Mouse (Mus musculus) limb, embryonic 15.5 days (tissue): ENCODE results near the gene Clec16a. TPM values are rescaled to one million over a fixed set of nuclear protein-coding genes. Genes with fewer than 3 reads are reported as not detected.

Experiments used
- ATAC-seq: fragments of 200-750 bp; cut with Nextera tagmentation; 2 replicates; pipeline ENCODE4 v1.8.0; 2017; ENCODE audit warnings: low read depth, moderate TSS enrichment; ENCODE audit not compliant: insufficient number of reproducible peaks, low FRiP score, low TSS enrichment
- H3K27ac ChIP-seq: fragments of 300-500 bp; sonication (generic); 2 replicates; pipeline ENCODE4 v1.5.1; 2015; ENCODE audit warnings: moderate library complexity, mild to moderate bottlenecking, inconsistent platforms
- H3K27me3 ChIP-seq: fragments of 300-500 bp; sonication (generic); 2 replicates; pipeline ENCODE4 v1.6.1; 2015; ENCODE audit warnings: inconsistent platforms
- H3K36me3 ChIP-seq: fragments of 300-500 bp; sonication (generic); 2 replicates; pipeline ENCODE4 v1.6.1; 2015; ENCODE audit warnings: inconsistent platforms
- H3K4me1 ChIP-seq: fragments of 300-500 bp; sonication (generic); 2 replicates; pipeline ENCODE4 v1.6.1; 2015; ENCODE audit warnings: inconsistent platforms
- H3K4me2 ChIP-seq: fragments of 300-500 bp; sonication (generic); 2 replicates; pipeline ENCODE4 v1.6.1; 2015; ENCODE audit warnings: mild to moderate bottlenecking, inconsistent platforms
- H3K4me3 ChIP-seq: fragments of 300-500 bp; sonication (generic); 2 replicates; pipeline ENCODE4 v1.5.1; 2015; ENCODE audit warnings: mild to moderate bottlenecking, inconsistent platforms
- H3K9ac ChIP-seq: fragments of 300-500 bp; sonication (generic); 2 replicates; pipeline ENCODE4 v1.6.1; 2015; ENCODE audit warnings: inconsistent platforms
- H3K9me3 ChIP-seq: fragments of 300-500 bp; sonication (generic); 2 replicates; pipeline ENCODE4 v1.6.1; 2016; ENCODE audit warnings: inconsistent platforms
- WGBS: fragments of 180-500 bp; shearing (Covaris S2); methylation state at CpG from one replicate; pipeline ENCODE4 v1.1.7; 2015; 5-methylcytosine and 5-hydroxymethylcytosine counted together
- polyA plus RNA-seq: library from polyadenylated mRNA; unstranded; fragments of >200 nt; fragmentation: Nextera tagmentation; extraction: Ambion mirVana; gene quantifications from 2 replicates; pipeline ENCODE4 v1.2.1, GENCODE M21; 2015

Clec16a gene
- polyA plus RNA-seq, 1 experiment from 2014 or later, result 34.3 TPM

- no peaks in the 10 kb centered on the region for H3K9me3 ChIP-seq
- no peak overlapping the region for H3K9ac ChIP-seq
- WGBS, result 73% methylated on average over 3 of the region's 3 CpGs
- ATAC-seq, result no peak
- H3K4me1 ChIP-seq, result peaks cover 12% of the 10 kb centered on the region
- H3K36me3 ChIP-seq, result no peaks in the 10 kb centered on the region
- H3K27ac ChIP-seq, result no peak overlapping the region
- H3K27me3 ChIP-seq, result no peaks in the 10 kb centered on the region
- H3K4me2 ChIP-seq, result no peak overlapping the region
- H3K4me3 ChIP-seq, result no peak overlapping the region
Measured at GRCm38 (mm10) chr16:10669936-10670335, 124.8 kb downstream of the Clec16a start.

- no peak overlapping the region for H3K4me3 ChIP-seq
- H3K27ac ChIP-seq, result no peak overlapping the region
- H3K36me3 ChIP-seq, result no peaks in the 10 kb centered on the region
Measured at GRCm38 (mm10) chr16:10672490-10672889, 127.4 kb downstream of the Clec16a start.

GRCm38 (mm10) chr16:10674020-10674419 lies 128.9 kb downstream of the Clec16a start:
- Histone ChIP-seq H3K27me3 (no peaks in the 10 kb centered on the region), H3K4me3 (no peak overlapping the region), H3K9me3 (no peaks in the 10 kb centered on the region), H3K36me3 (no peaks in the 10 kb centered on the region), H3K9ac (no peak overlapping the region), H3K4me1 (no peaks in the 10 kb centered on the region), H3K4me2 (no peak overlapping the region), H3K27ac (no peak overlapping the region)
- no peak for ATAC-seq
- WGBS, result 38% methylated on average over 2 of the region's 2 CpGs

More at GRCm38 (mm10) chr16:10672490-10672889, 127.4 kb downstream of the Clec16a start:
- Histone ChIP-seq H3K4me1 (no peaks in the 10 kb centered on the region; the same call in 1 of the 2 replicates), H3K9me3 (no peaks in the 10 kb centered on the region), H3K27me3 (no peaks in the 10 kb centered on the region), H3K9ac (no peak overlapping the region), H3K4me2 (no peak overlapping the region)
- ATAC-seq, result no peak

- Histone ChIP-seq H3K4me2 (no peak overlapping the region), H3K4me1 (no peaks in the 10 kb centered on the region), H3K27me3 (no peaks in the 10 kb centered on the region), H3K4me3 (no peak overlapping the region), H3K36me3 (no peaks in the 10 kb centered on the region), H3K27ac (no peak overlapping the region), H3K9me3 (no peaks in the 10 kb centered on the region), H3K9ac (no peak overlapping the region)
- ATAC-seq, result no peak
- 74% methylated on average over 2 of the region's 2 CpGs for WGBS
Measured at GRCm38 (mm10) chr16:10674957-10675356, 129.8 kb downstream of the Clec16a start.

- Histone ChIP-seq H3K4me3 (no peak overlapping the region), H3K9ac (no peak overlapping the region), H3K36me3 (no peaks in the 10 kb centered on the region), H3K4me1 (no peaks in the 10 kb centered on the region), H3K9me3 (no peaks in the 10 kb centered on the region), H3K27ac (no peak overlapping the region), H3K27me3 (no peaks in the 10 kb centered on the region), H3K4me2 (no peak overlapping the region)
- no peak for ATAC-seq
- 86% methylated on average over 1 of the region's 1 CpGs for WGBS
Measured at GRCm38 (mm10) chr16:10675612-10676011, 130.5 kb downstream of the Clec16a start.

GRCm38 (mm10) chr16:10676461-10677066 lies 131.4 kb downstream of the Clec16a start:
- no peak overlapping the region for H3K9ac ChIP-seq
- no peaks in the 10 kb centered on the region for H3K9me3 ChIP-seq
- no peak overlapping the region for H3K4me3 ChIP-seq
- no peak overlapping the region for H3K4me2 ChIP-seq
- H3K27ac ChIP-seq, result no peak overlapping the region
- 72% methylated on average over 3 of the region's 3 CpGs for WGBS
- no peaks in the 10 kb centered on the region for H3K4me1 ChIP-seq
- H3K36me3 ChIP-seq, result no peaks in the 10 kb centered on the region
- H3K27me3 ChIP-seq, result no peaks in the 10 kb centered on the region
- ATAC-seq, result no peak

GRCm38 (mm10) chr16:10682521-10682920 lies 137.4 kb downstream of the Clec16a start:
- Histone ChIP-seq H3K27me3 (no peaks in the 10 kb centered on the region), H3K4me1 (no peaks in the 10 kb centered on the region), H3K9me3 (no peaks in the 10 kb centered on the region), H3K9ac (no peak overlapping the region), H3K27ac (no peak overlapping the region), H3K36me3 (no peaks in the 10 kb centered on the region), H3K4me3 (no peak overlapping the region), H3K4me2 (no peak overlapping the region)
- ATAC-seq, result no peak
- 85% methylated on average over 2 of the region's 2 CpGs for WGBS

- WGBS, result 76% methylated on average over 8 of the region's 8 CpGs
- Histone ChIP-seq H3K36me3 (no peaks in the 10 kb centered on the region), H3K27ac (no peak overlapping the region), H3K4me1 (no peaks in the 10 kb centered on the region), H3K27me3 (no peaks in the 10 kb centered on the region), H3K9ac (no peak overlapping the region), H3K4me3 (no peak overlapping the region), H3K9me3 (no peaks in the 10 kb centered on the region), H3K4me2 (no peak overlapping the region)
- ATAC-seq, result no peak
Measured at GRCm38 (mm10) chr16:10683193-10684000, 138.3 kb downstream of the Clec16a start.

- no peaks in the 10 kb centered on the region for H3K27me3 ChIP-seq
- WGBS, result 72% methylated on average over 6 of the region's 6 CpGs
- no peak overlapping the region for H3K4me3 ChIP-seq
- no peak overlapping the region for H3K4me2 ChIP-seq
- 0 out of 2 replicates have a peak, but pooled peaks cover 6% of the 10 kb centered on the region for H3K36me3 ChIP-seq
- peaks cover 6% of the 10 kb centered on the region for H3K4me1 ChIP-seq
- ATAC-seq, result no peak
- no peak overlapping the region for H3K27ac ChIP-seq
- H3K9me3 ChIP-seq, result no peaks in the 10 kb centered on the region
- no peak overlapping the region for H3K9ac ChIP-seq
Measured at GRCm38 (mm10) chr16:10689748-10690318, 144.7 kb downstream of the Clec16a start.

GRCm38 (mm10) chr16:10690442-10690841 lies 145.3 kb downstream of the Clec16a start:
- Histone ChIP-seq H3K36me3 (0 out of 2 replicates have a peak, but pooled peaks cover 6% of the 10 kb centered on the region), H3K9me3 (no peaks in the 10 kb centered on the region), H3K27me3 (no peaks in the 10 kb centered on the region), H3K27ac (no peak overlapping the region), H3K4me3 (no peak overlapping the region), H3K4me2 (no peak overlapping the region), H3K9ac (no peak overlapping the region), H3K4me1 (peaks cover 6% of the 10 kb centered on the region)
- WGBS, result 84% methylated on average over 3 of the region's 3 CpGs
- ATAC-seq, result no peak

- no peak overlapping the region for H3K27ac ChIP-seq
- H3K4me2 ChIP-seq, result no peak overlapping the region
- H3K27me3 ChIP-seq, result no peaks in the 10 kb centered on the region
- H3K9ac ChIP-seq, result no peak overlapping the region
- 83% methylated on average over 5 of the region's 5 CpGs for WGBS
- 0 out of 2 replicates have a peak, but pooled peaks cover 6% of the 10 kb centered on the region for H3K36me3 ChIP-seq
- no peak overlapping the region for H3K4me3 ChIP-seq
- ATAC-seq, result no peak
- H3K9me3 ChIP-seq, result no peaks in the 10 kb centered on the region
- H3K4me1 ChIP-seq, result peaks cover 6% of the 10 kb centered on the region
Measured at GRCm38 (mm10) chr16:10691705-10692104, 146.6 kb downstream of the Clec16a start.

- Histone ChIP-seq H3K27ac (no peak overlapping the region), H3K27me3 (no peaks in the 10 kb centered on the region), H3K4me1 (peaks cover 10% of the 10 kb centered on the region), H3K4me2 (no peak overlapping the region), H3K4me3 (no peak overlapping the region), H3K9me3 (no peaks in the 10 kb centered on the region), H3K9ac (no peak overlapping the region), H3K36me3 (0 out of 2 replicates have a peak, but pooled peaks cover 6% of the 10 kb centered on the region)
- ATAC-seq, result no peak
- 89% methylated on average over 8 of the region's 8 CpGs for WGBS
Measured at GRCm38 (mm10) chr16:10692848-10693247, 147.7 kb downstream of the Clec16a start.
